Mouse (Mus musculus) stomach, adult 2 months (tissue): ENCODE results near the gene Gm44. TPM values are rescaled to one million over a fixed set of nuclear protein-coding genes. Genes with fewer than 3 reads are reported as not detected.

Experiments
- polyA plus RNA-seq: library from polyadenylated mRNA; depleted of rRNA; stranded (reverse); fragments of >200 nt; gene quantifications from 2 replicates; pipeline ENCODE4 v1.2.3, GENCODE M21; 2012; rRNA removed

Gene Gm44
- not detected in 2 replicates for polyA plus RNA-seq

GRCm38 (mm10) chrX:90891842-90892241 is at the start of gene Gm44:
Gene Gm44, plus strand, starts transcription at chrX:90892142.

